Mouse (Mus musculus) retina, embryonic 14.5 days (tissue): ENCODE data around the gene Atf6.

Experiments
- DNase-seq: peaks from one replicate; pipeline ENCODE4 v3.0.0-alpha.2; 2015; ENCODE audit warnings: low spot score

Gene Atf6

GRCm38 (mm10) chr1:170657643-170658314 lies 209.8 kb downstream of the Atf6 start:
- no peak for DNase-seq

DNA sequence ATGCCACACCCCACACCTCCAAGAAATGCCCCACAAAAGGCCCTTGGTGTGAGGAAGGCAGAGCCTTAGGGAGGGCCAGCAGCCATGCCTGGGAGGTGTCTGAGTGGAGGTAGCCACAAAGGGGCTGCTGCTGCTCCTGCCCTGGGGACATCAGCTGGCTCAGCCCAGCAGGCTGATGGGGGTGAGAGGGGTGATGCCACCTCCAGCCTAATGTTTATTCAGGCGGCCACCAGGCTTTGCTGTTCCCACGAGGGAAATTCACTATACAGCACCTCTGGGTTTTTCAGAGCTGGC lies 210.4 kb downstream of the Atf6 start:
- DNase-seq: no peak

GRCm38 (mm10) chr1:170656518-170657227 lies 210.9 kb downstream of the Atf6 start:
- DNase-seq: no peak

DNA sequence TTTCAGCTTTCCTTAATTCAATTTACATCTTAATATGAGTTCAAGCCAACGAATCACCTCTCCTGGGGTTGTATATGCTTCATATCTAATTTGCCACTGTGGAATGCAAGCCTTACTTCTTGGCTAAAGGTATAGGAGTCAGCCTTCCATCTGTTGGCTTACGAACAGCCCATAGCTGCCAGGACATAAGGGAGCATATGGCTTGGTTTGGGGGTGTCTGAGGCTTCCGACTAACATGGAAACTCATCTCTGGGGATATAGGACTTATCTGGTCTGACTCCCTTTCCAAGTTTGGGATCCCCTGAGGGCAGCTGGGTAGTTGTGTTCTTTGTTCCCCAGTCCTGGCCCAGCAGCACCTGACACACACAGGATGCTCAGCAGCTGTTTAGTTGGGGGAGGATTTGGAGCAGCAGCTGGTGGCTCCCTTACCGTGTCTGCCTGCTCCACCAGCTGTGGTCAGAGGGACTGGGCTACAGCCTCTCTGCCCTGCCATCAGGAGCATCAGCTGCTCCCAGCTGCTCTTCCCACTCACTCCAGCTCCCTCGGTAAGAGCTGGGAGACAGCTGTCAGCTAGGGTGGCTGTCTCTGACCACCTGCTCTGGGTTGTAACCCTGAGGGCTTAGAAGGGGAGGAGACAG lies 212.2 kb downstream of the Atf6 start:
- peak; percentile 60 for DNase-seq
